Mouse (Mus musculus) kidney, embryonic 14.5 days (tissue): ENCODE data around the gene Itpkc. TPM values are rescaled to one million over a fixed set of nuclear protein-coding genes. Genes with fewer than 3 reads are reported as not detected.

Experiments
- ATAC-seq: fragments of 200-750 bp; cut with Nextera tagmentation; 2 replicates; pipeline ENCODE4 v1.8.0; 2017; ENCODE audit warnings: moderate number of reproducible peaks, mild to moderate bottlenecking, moderate TSS enrichment, moderate library complexity; ENCODE audit not compliant: low FRiP score, low TSS enrichment
- H3K27ac ChIP-seq: fragments of 300-500 bp; sonication (generic); 2 replicates; pipeline ENCODE4 v1.5.1; 2014; ENCODE audit warnings: low read depth, mild to moderate bottlenecking, low read length, moderate library complexity, mixed read lengths
- H3K27me3 ChIP-seq: fragments of 300-500 bp; sonication (generic); 2 replicates; pipeline ENCODE4 v1.6.1; 2014; ENCODE audit warnings: mild to moderate bottlenecking, low read length; ENCODE audit not compliant: control insufficient read depth, insufficient read depth
- H3K36me3 ChIP-seq: fragments of 300-500 bp; sonication (generic); 2 replicates; pipeline ENCODE4 v1.6.1; 2014; ENCODE audit warnings: low read length, mixed read lengths; ENCODE audit not compliant: control insufficient read depth, insufficient read depth
- H3K4me1 ChIP-seq: fragments of 300-500 bp; sonication (generic); 2 replicates; pipeline ENCODE4 v1.6.1; 2014; ENCODE audit warnings: low read length, mixed read lengths; ENCODE audit not compliant: control insufficient read depth, insufficient read depth
- H3K4me2 ChIP-seq: fragments of 300-500 bp; sonication (generic); replicated peaks from 2 replicates; pipeline ENCODE4 v1.6.1; 2014; ENCODE audit warnings: low read depth, mild to moderate bottlenecking, low read length
- H3K4me3 ChIP-seq: fragments of 300-500 bp; sonication (generic); 2 replicates; pipeline ENCODE4 v1.5.1; 2014; ENCODE audit warnings: mild to moderate bottlenecking, low read length
- H3K9ac ChIP-seq: fragments of 300-500 bp; sonication (generic); 2 replicates; pipeline ENCODE4 v1.6.1; 2014; ENCODE audit warnings: low read depth, mild to moderate bottlenecking, low read length, moderate library complexity
- H3K9me3 ChIP-seq: fragments of 300-500 bp; sonication (generic); 2 replicates; pipeline ENCODE4 v1.6.1; 2016; ENCODE audit warnings: low read length; ENCODE audit not compliant: control insufficient read depth
- WGBS: fragments of 180-500 bp; shearing (Covaris S2); extraction: QIAGEN DNeasy Blood & Tissue Kit; methylation state at CpG from one replicate; pipeline ENCODE4 v1.1.7; 2014; 5-methylcytosine and 5-hydroxymethylcytosine counted together
- polyA plus RNA-seq: library from polyadenylated mRNA; unstranded; fragments of >200 nt; fragmentation: Nextera tagmentation; extraction: Ambion mirVana; gene quantifications from 2 replicates; pipeline ENCODE4 v1.2.1, GENCODE M21; 2014

Gene Itpkc
- polyA plus RNA-seq, 1 experiment from 2014 or later = 5.2 TPM

- H3K9ac ChIP-seq = 0 out of 2 replicates have a peak overlapping the region, but pooled peaks have one; percentile 1
- no peak overlapping the region for H3K4me3 ChIP-seq
- peaks cover 54% of the 10 kb centered on the region for H3K36me3 ChIP-seq
These were observed 34.7 kb downstream of the Itpkc start for GRCm38 (mm10) chr7:27193731-27194130.

GRCm38 (mm10) chr7:27192434-27192833 lies 36.0 kb downstream of the Itpkc start:
- Histone ChIP-seq H3K9me3 (no peaks in the 10 kb centered on the region), H3K27me3 (no peaks in the 10 kb centered on the region), H3K4me1 (peaks cover 12% of the 10 kb centered on the region; the same call in 1 of the 2 replicates), H3K27ac (no peak overlapping the region), H3K9ac (no peak overlapping the region), H3K4me3 (no peak overlapping the region), H3K4me2 (no peak overlapping the region), H3K36me3 (peaks cover 67% of the 10 kb centered on the region)
- ATAC-seq = no peak
- 91% methylated on average over 5 of the region's 5 CpGs for WGBS

More at GRCm38 (mm10) chr7:27193731-27194130, 34.7 kb downstream of the Itpkc start:
- no peaks in the 10 kb centered on the region for H3K27me3 ChIP-seq
- WGBS = 82% methylated on average over 4 of the region's 4 CpGs
- H3K9me3 ChIP-seq = no peaks in the 10 kb centered on the region
- ATAC-seq = no peak
- H3K4me2 ChIP-seq = no peak overlapping the region; the same call in 1 of the 2 replicates
- H3K27ac ChIP-seq = no peak overlapping the region
- peaks cover 12% of the 10 kb centered on the region; the same call in 1 of the 2 replicates for H3K4me1 ChIP-seq

GRCm38 (mm10) chr7:27189271-27189931 lies 39.1 kb downstream of the Itpkc start:
- peaks cover 97% of the 10 kb centered on the region for H3K36me3 ChIP-seq
- no peak for ATAC-seq
- no peak overlapping the region for H3K4me3 ChIP-seq
- H3K27me3 ChIP-seq = no peaks in the 10 kb centered on the region
- H3K27ac ChIP-seq = no peak overlapping the region
- WGBS = 98% methylated on average over 10 of the region's 10 CpGs
- H3K9ac ChIP-seq = no peak overlapping the region
- no peak overlapping the region for H3K4me2 ChIP-seq
- H3K9me3 ChIP-seq = no peaks in the 10 kb centered on the region
- peaks cover 1% of the 10 kb centered on the region; the same call in 1 of the 2 replicates for H3K4me1 ChIP-seq

GRCm38 (mm10) chr7:27185986-27186385 lies 42.5 kb downstream of the Itpkc start:
- H3K9me3 ChIP-seq = no peaks in the 10 kb centered on the region
- WGBS = 88% methylated on average over 5 of the region's 5 CpGs

GRCm38 (mm10) chr7:27184964-27185363 lies 43.5 kb downstream of the Itpkc start:
- no peak overlapping the region for H3K4me3 ChIP-seq
- H3K4me2 ChIP-seq = no peak overlapping the region
- H3K27ac ChIP-seq = no peak overlapping the region
- H3K36me3 ChIP-seq = peaks cover 65% of the 10 kb centered on the region
- WGBS = 77% methylated on average over 3 of the region's 3 CpGs
- no peaks in the 10 kb centered on the region for H3K27me3 ChIP-seq
- H3K9me3 ChIP-seq = no peaks in the 10 kb centered on the region
- no peaks in the 10 kb centered on the region for H3K4me1 ChIP-seq
- H3K9ac ChIP-seq = no peak overlapping the region
- ATAC-seq = no peak

More at GRCm38 (mm10) chr7:27185986-27186385, 42.5 kb downstream of the Itpkc start:
- Histone ChIP-seq H3K36me3 (peaks cover 75% of the 10 kb centered on the region), H3K4me2 (no peak overlapping the region), H3K27me3 (no peaks in the 10 kb centered on the region), H3K4me3 (no peak overlapping the region), H3K27ac (no peak overlapping the region), H3K4me1 (no peaks in the 10 kb centered on the region), H3K9ac (no peak overlapping the region)
- no peak for ATAC-seq

GRCm38 (mm10) chr7:27182498-27182897 lies 46.0 kb downstream of the Itpkc start:
- no peak for ATAC-seq
- Histone ChIP-seq H3K9ac (no peak overlapping the region), H3K4me3 (no peak overlapping the region), H3K4me1 (0 out of 2 replicates have a peak, but pooled peaks cover 8% of the 10 kb centered on the region), H3K36me3 (peaks cover 41% of the 10 kb centered on the region), H3K9me3 (no peaks in the 10 kb centered on the region), H3K27ac (no peak overlapping the region), H3K27me3 (no peaks in the 10 kb centered on the region), H3K4me2 (no peak overlapping the region)
- 92% methylated on average over 1 of the region's 1 CpGs for WGBS

GRCm38 (mm10) chr7:27180837-27181695 lies 47.4 kb downstream of the Itpkc start, which contains the start of the genes Gm21983 and Mia:
Gm21983 (minus strand) TSS chr7:27181086.
Mia (minus strand) TSS chr7:27181157.
- H3K9ac ChIP-seq = no peak within 1 kb of the TSS
- no peak within 1 kb of the TSS; the same call in 1 of the 2 replicates for H3K4me2 ChIP-seq
- H3K4me1 ChIP-seq = 0 out of 2 replicates have a peak, but pooled peaks cover 8% of the 10 kb centered on the region
- no peaks in the 10 kb centered on the region for H3K27me3 ChIP-seq
- H3K9me3 ChIP-seq = no peaks in the 10 kb centered on the region
- H3K4me3 ChIP-seq = peak within 1 kb of the TSS; percentile 7; the same call in 1 of the 2 replicates
- 69% methylated on average over 14 of the region's 14 CpGs for WGBS
- H3K27ac ChIP-seq = peak within 1 kb of the TSS; percentile 52; the same call in 1 of the 2 replicates
- H3K36me3 ChIP-seq = peaks cover 26% of the 10 kb centered on the region
- ATAC-seq = no peak

- Histone ChIP-seq H3K27me3 (no peaks in the 10 kb centered on the region), H3K4me2 (no peak overlapping the region; the same call in 1 of the 2 replicates), H3K9ac (no peak overlapping the region), H3K36me3 (peaks cover 16% of the 10 kb centered on the region), H3K27ac (no peak overlapping the region), H3K4me1 (0 out of 2 replicates have a peak, but pooled peaks cover 8% of the 10 kb centered on the region), H3K9me3 (no peaks in the 10 kb centered on the region), H3K4me3 (peak overlapping the region; percentile 7; the same call in 1 of the 2 replicates)
- ATAC-seq = no peak
- WGBS = 71% methylated on average over 5 of the region's 5 CpGs
These were observed 48.4 kb downstream of the Itpkc start for GRCm38 (mm10) chr7:27180036-27180435.
